In the genomic region with DNA sequence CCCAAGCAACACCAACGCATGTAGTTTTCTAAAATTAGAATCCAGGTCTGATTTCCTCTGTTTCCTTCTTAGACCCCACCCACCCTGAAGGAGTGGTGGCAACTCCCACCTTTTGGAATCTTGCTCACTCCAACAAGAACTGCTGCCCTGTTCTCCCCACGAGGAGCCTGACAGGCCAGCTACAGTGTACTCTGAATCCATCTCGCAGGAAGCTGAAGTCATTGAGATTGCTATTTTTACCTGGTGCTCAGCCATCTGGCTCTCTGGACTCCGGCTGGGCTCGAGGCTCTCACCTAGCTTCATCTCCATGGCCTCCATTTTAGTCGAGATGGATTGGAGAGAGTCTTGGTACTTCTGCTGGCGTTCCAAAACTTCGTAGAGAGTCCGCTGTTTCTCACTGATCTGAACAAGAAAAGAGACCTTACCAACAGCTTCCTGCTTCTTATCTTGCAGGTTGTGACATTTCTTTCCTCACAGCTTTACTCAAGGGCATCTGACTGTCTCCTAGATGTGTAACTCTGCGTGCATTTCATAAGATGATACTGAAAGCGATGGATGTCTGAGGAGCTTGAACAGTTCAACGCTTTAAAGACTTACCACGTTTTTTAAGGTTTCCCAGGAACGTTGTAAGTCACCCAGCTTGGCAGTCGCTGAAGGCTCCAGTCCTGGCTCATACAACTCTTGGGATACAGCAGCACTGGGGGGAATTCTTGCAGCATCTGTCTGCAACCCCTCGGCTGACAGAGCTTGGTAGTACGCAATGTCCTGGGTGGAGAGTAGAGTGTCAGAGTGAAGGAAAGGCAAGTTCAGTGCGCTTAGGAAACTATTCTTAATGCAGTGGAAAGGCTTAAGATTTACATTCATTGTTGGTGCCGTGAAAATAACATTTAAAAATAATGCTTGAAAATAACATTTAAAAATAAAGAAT, we compare ENCODE assay signal across 19 mouse cellular contexts.
DNase-seq lines count a peak whose midpoint lies in the region; ATAC-seq and TF ChIP-seq lines count a peak whose summit lies in the region.
"Had no signal": no experiment of that assay in that cellular context is flagged by ENCODE, and none has a peak within 500 bp of the region (broad histone marks: within the 10 kb centered on the region; RNA-seq: fewer than 3 reads in every experiment).

No protein-coding gene starts in this region.

- H3K4me1 ChIP-seq in heart, adult 2 months (ENCODE audit: control insufficient read depth, insufficient read depth, low read length) = peaks cover 2% of the 10 kb centered on the region
- H3K4me1 ChIP-seq in heart, postnatal 0 days (ENCODE audit: control insufficient read depth, insufficient read depth) = peaks cover 11% of the 10 kb centered on the region; the same call in 1 of the 2 replicates
- H3K4me1 ChIP-seq in hindbrain, embryonic 10.5 days (replicated peaks) = no peaks in the 10 kb centered on the region
- H3K4me1 ChIP-seq: forebrain, embryonic 12.5 days; intestine, embryonic 15.5 days; midbrain, embryonic 15.5 days; neural tube, embryonic 12.5 days had no signal

- no peak for TF ChIP-seq EP300 in heart, adult 2 months (IDR thresholded peaks at IDR 0.05; ENCODE audit: insufficient read depth, low read depth, low read length)
- no peak for TF ChIP-seq EP300 in heart, postnatal 0 days (IDR thresholded peaks at IDR 0.05; ENCODE audit: low read depth)

- TF ChIP-seq CTCF in heart, adult 2 months (IDR thresholded peaks at IDR 0.05) = no peak
- TF ChIP-seq CTCF in heart, postnatal 0 days (IDR thresholded peaks at IDR 0.05; ENCODE audit: low read depth) = no peak

- 47% methylated on average over 19 of the region's 19 CpGs for whole genome bisulfite sequencing in heart, adult 2 months
- 42% methylated on average over 19 of the region's 19 CpGs for WGBS in heart, postnatal 0 days
- 85% methylated on average over 19 of the region's 19 CpGs for WGBS in hindbrain, embryonic 10.5 days

- no peaks in the 10 kb centered on the region for H3K27me3 ChIP-seq in heart, adult 2 months (ENCODE audit: control insufficient read depth, insufficient read depth, low read length)
- no peaks in the 10 kb centered on the region for H3K27me3 ChIP-seq in heart, postnatal 0 days (ENCODE audit: control insufficient read depth, insufficient read depth, low read length)
- no peaks in the 10 kb centered on the region for H3K27me3 ChIP-seq in hindbrain, embryonic 10.5 days (ENCODE audit: insufficient read depth, poor library complexity, severe bottlenecking)
- H3K27me3 ChIP-seq: forebrain, embryonic 12.5 days; intestine, embryonic 15.5 days; midbrain, embryonic 15.5 days; neural tube, embryonic 12.5 days had no signal

- no peak for TF ChIP-seq POLR2A in heart, adult 2 months (IDR thresholded peaks at IDR 0.05; ENCODE audit: insufficient read depth, low read depth, low read length)

- peak overlapping the region; percentile 66 for H3K27ac ChIP-seq in heart, adult 2 months
- peak overlapping the region; percentile 47 for H3K27ac ChIP-seq in heart, postnatal 0 days (ENCODE audit: low read depth)
- H3K27ac ChIP-seq in hindbrain, embryonic 10.5 days = no peak overlapping the region
- H3K27ac ChIP-seq: forebrain, embryonic 12.5 days; gastrocnemius, adult 2 months; intestine, embryonic 15.5 days; liver, embryonic 14.5 days; macrophage; midbrain, embryonic 15.5 days; neural tube, embryonic 12.5 days had no signal

- H3K9ac ChIP-seq in heart, adult 2 months (ENCODE audit: low read depth, low read length) = no peak overlapping the region
- H3K9ac ChIP-seq in heart, postnatal 0 days (replicated peaks; ENCODE audit: low read depth, low read length) = no peak overlapping the region
- H3K9ac ChIP-seq: forebrain, embryonic 12.5 days; intestine, embryonic 15.5 days; liver, embryonic 14.5 days; midbrain, embryonic 15.5 days; neural tube, embryonic 12.5 days had no signal

- peak in 1 of 2 experiments; percentile 9 for DNase-seq in heart, adult 2 months
- no peak for DNase-seq in heart, postnatal 4 days
- peak; percentile 61 for DNase-seq in cerebellum, adult 11 months
- DNase-seq in cerebellum, postnatal 36 days = peak; percentile 75
- no peak for DNase-seq in heart, postnatal 0 days (ENCODE audit: low spot score)
- DNase-seq in hindbrain, embryonic 10.5 days (ENCODE audit: low spot score) = no peak
- no peak for DNase-seq in Muller cell, postnatal 12 days (ENCODE audit: inconsistent ontology term)
- DNase-seq in urinary bladder, postnatal 10 days (ENCODE audit: low spot score) = no peak
- DNase-seq: adrenal gland, postnatal 36 days; gastrocnemius, adult 2 months; kidney, postnatal 10 days; layer of hippocampus, adult 9-11 months; thymus, postnatal 4 days had no signal

- H3K9me3 ChIP-seq in heart, postnatal 0 days (replicated peaks; ENCODE audit: control insufficient read depth, low read length) = 0 out of 2 replicates have a peak, but pooled peaks cover 4% of the 10 kb centered on the region
- H3K9me3 ChIP-seq in hindbrain, embryonic 10.5 days = no peaks in the 10 kb centered on the region
- H3K9me3 ChIP-seq: forebrain, embryonic 12.5 days; intestine, embryonic 15.5 days; midbrain, embryonic 15.5 days; neural tube, embryonic 12.5 days had no signal

- H3K79me2 ChIP-seq in heart, adult 2 months (replicated peaks; ENCODE audit: control insufficient read depth, insufficient read depth, low read length) = no peaks in the 10 kb centered on the region; the same call in 1 of the 2 replicates

- ATAC-seq in heart, postnatal 0 days (ENCODE audit: insufficient read depth, low read depth) = peak; percentile 36; the same call in 1 of the 2 replicates
- ATAC-seq: intestine, embryonic 15.5 days; midbrain, embryonic 15.5 days had no signal

- H3K4me3 ChIP-seq in heart, adult 2 months = no peak overlapping the region
- H3K4me3 ChIP-seq in heart, postnatal 0 days (ENCODE audit: low read depth, low read length) = no peak overlapping the region
- H3K4me3 ChIP-seq in hindbrain, embryonic 10.5 days = no peak overlapping the region
- H3K4me3 ChIP-seq: forebrain, embryonic 12.5 days; gastrocnemius, adult 2 months; intestine, embryonic 15.5 days; midbrain, embryonic 15.5 days; neural tube, embryonic 12.5 days had no signal

- peaks cover 14% of the 10 kb centered on the region for H3K36me3 ChIP-seq in heart, adult 2 months (ENCODE audit: control insufficient read depth, insufficient read depth, low read length)
- peaks cover 53% of the 10 kb centered on the region for H3K36me3 ChIP-seq in heart, postnatal 0 days (replicated peaks; ENCODE audit: control insufficient read depth, insufficient read depth, low read length)
- H3K36me3 ChIP-seq in hindbrain, embryonic 10.5 days = 0 out of 2 replicates have a peak, but pooled peaks cover 3% of the 10 kb centered on the region
- H3K36me3 ChIP-seq: forebrain, embryonic 12.5 days had no signal

- intact Hi-C loops in heart, adult 2 months (cut with DNase I) = no loop called here

- no peak overlapping the region for H3K4me2 ChIP-seq in heart, postnatal 0 days (ENCODE audit: low read depth, low read length)
- H3K4me2 ChIP-seq: forebrain, embryonic 12.5 days; intestine, embryonic 15.5 days; midbrain, embryonic 15.5 days; neural tube, embryonic 12.5 days had no signal

Comparison
In these comparisons a context has a peak if more than half of its experiments do, and no peak if none do; other contexts are left out.
1. DNase-seq: peak in cerebellum, adult 11 months (single experiment) and cerebellum, postnatal 36 days (2 of 2); none in heart, postnatal 4 days (single experiment), heart, postnatal 0 days (single experiment), hindbrain, embryonic 10.5 days (single experiment), Muller cell, postnatal 12 days (single experiment) and urinary bladder, postnatal 10 days (single experiment).